Mouse (Mus musculus) urinary bladder, postnatal 36 days (tissue): ENCODE results near the gene Rere.

Source experiments
- DNase-seq, 2 experiments: peaks; one replicate each; pipeline ENCODE4 v3.0.0; 2022; ENCODE audit warnings: low spot score in 2 of 2, mixed read lengths in 1 of 2

The Rere gene

GRCm38 (mm10) chr4:150426880-150427476 lies 145.5 kb downstream of the Rere start:
- DNase-seq: no peak

- DNase-seq: no peak
Observed at GRCm38 (mm10) chr4:150428762-150429161, 147.3 kb downstream of the Rere start.

GRCm38 (mm10) chr4:150433827-150434574 lies 152.6 kb downstream of the Rere start:
- no peak for DNase-seq

GRCm38 (mm10) chr4:150435590-150435989 lies 154.1 kb downstream of the Rere start:
- no peak for DNase-seq

GRCm38 (mm10) chr4:150438621-150439020 lies 157.2 kb downstream of the Rere start:
- DNase-seq: no peak

GRCm38 (mm10) chr4:150441931-150442330 lies 160.5 kb downstream of the Rere start:
- DNase-seq: no peak

GRCm38 (mm10) chr4:150444068-150444467 lies 162.6 kb downstream of the Rere start:
- DNase-seq: no peak

GRCm38 (mm10) chr4:150446617-150447016 lies 165.2 kb downstream of the Rere start:
- no peak for DNase-seq

GRCm38 (mm10) chr4:150447517-150447916 lies 166.1 kb downstream of the Rere start:
- no peak for DNase-seq

GRCm38 (mm10) chr4:150448433-150448832 lies 167.0 kb downstream of the Rere start:
- no peak for DNase-seq

- DNase-seq: no peak
Observed at GRCm38 (mm10) chr4:150450081-150450691, 168.7 kb downstream of the Rere start.

GRCm38 (mm10) chr4:150452155-150452847 lies 170.9 kb downstream of the Rere start:
- no peak for DNase-seq

GRCm38 (mm10) chr4:150454571-150455306 lies 173.3 kb downstream of the Rere start:
- DNase-seq: no peak

- DNase-seq: no peak
Observed at GRCm38 (mm10) chr4:150455750-150456149, 174.3 kb downstream of the Rere start.

- DNase-seq: no peak
Observed at GRCm38 (mm10) chr4:150456452-150456851, 175.0 kb downstream of the Rere start.

- no peak for DNase-seq
Observed at GRCm38 (mm10) chr4:150456886-150457285, 175.4 kb downstream of the Rere start.

- no peak for DNase-seq
Observed at GRCm38 (mm10) chr4:150457353-150457752, 175.9 kb downstream of the Rere start.

- no peak for DNase-seq
Observed at GRCm38 (mm10) chr4:150457771-150458170, 176.3 kb downstream of the Rere start.

- no peak for DNase-seq
Observed at GRCm38 (mm10) chr4:150459022-150459794, 177.8 kb downstream of the Rere start.

- DNase-seq: no peak
Observed at GRCm38 (mm10) chr4:150460451-150460850, 179.0 kb downstream of the Rere start.

GRCm38 (mm10) chr4:150461011-150461410 lies 179.6 kb downstream of the Rere start:
- no peak for DNase-seq
